Mouse (Mus musculus): ENCODE results near the gene Olfr263. TPM values are rescaled to one million over a fixed set of nuclear protein-coding genes. Genes with fewer than 3 reads are reported as not detected.

Olfr263 gene
- polyA plus RNA-seq, 1 experiment from 2014 or later, result not detected

GRCm38 (mm10) chr13:21170431-21171155, 41.2 kb downstream of the Olfr263 start:
- no peak for ATAC-seq (ENCODE audit: insufficient read depth)
- Histone ChIP-seq H3K36me3 (replicated peaks) (no peaks in the 10 kb centered on the region), H3K4me1 (replicated peaks) (peaks cover 52% of the 10 kb centered on the region), H3K27ac (replicated peaks) (no peak overlapping the region), H3K9ac (no peak overlapping the region), H3K9me3 (replicated peaks) (no peaks in the 10 kb centered on the region), H3K4me3 (replicated peaks) (peak overlapping the region; percentile 64), H3K27me3 (peaks cover 8% of the 10 kb centered on the region; the same call in 1 of the 2 replicates), H3K4me2 (peak overlapping the region; percentile 84)
- 59% methylated on average over 17 of the region's 17 CpGs for WGBS (ENCODE audit: insufficient replicate concordance)

- Histone ChIP-seq H3K4me1 (replicated peaks) (peaks cover 52% of the 10 kb centered on the region), H3K36me3 (replicated peaks) (no peaks in the 10 kb centered on the region), H3K27ac (replicated peaks) (no peak overlapping the region), H3K9me3 (replicated peaks) (no peaks in the 10 kb centered on the region), H3K4me2 (peak overlapping the region; percentile 74), H3K27me3 (0 out of 2 replicates have a peak, but pooled peaks cover 2% of the 10 kb centered on the region), H3K9ac (no peak overlapping the region), H3K4me3 (replicated peaks) (peak overlapping the region; percentile 51)
- no peak for ATAC-seq (ENCODE audit: insufficient read depth)
- WGBS (ENCODE audit: insufficient replicate concordance), result 24% methylated on average over 15 of the region's 15 CpGs
Observed at GRCm38 (mm10) chr13:21171156-21171530, 41.7 kb downstream of the Olfr263 start.

DNA sequence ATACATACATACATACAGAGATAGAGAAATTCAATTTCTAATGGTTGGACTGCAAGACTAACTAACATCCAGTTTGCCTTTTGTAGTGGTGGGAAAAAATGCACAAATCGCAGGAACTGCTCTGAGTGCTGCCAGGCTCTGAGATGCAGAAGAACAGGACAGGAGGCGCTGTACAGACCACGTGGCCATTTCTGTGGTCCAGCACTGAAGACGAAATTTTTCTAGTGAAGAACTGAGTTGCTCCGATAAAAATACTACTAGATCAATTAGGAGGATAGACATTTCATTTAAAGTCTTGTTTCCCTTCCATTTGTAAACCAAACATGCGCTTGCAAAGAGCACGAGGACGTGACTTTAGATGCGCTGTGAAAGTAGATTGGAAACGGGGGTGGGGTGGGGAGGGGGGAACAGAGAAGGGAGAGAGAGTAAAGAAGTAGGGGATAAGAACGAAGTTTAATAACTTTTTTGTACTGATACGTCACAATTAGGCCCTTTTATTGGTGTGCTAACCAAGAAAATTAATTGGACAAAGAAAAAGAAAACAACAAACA, 42.2 kb downstream of the Olfr263 start:
- Histone ChIP-seq H3K27ac (replicated peaks) (no peak overlapping the region), H3K4me2 (peak overlapping the region; percentile 74), H3K4me1 (replicated peaks) (peaks cover 51% of the 10 kb centered on the region), H3K4me3 (replicated peaks) (peak overlapping the region; percentile 51), H3K36me3 (replicated peaks) (no peaks in the 10 kb centered on the region), H3K9ac (peak overlapping the region; percentile 23; the same call in 1 of the 2 replicates), H3K27me3 (no peaks in the 10 kb centered on the region), H3K9me3 (replicated peaks) (no peaks in the 10 kb centered on the region)
- under 1% methylated on average over 12 of the region's 12 CpGs for WGBS (ENCODE audit: insufficient replicate concordance)
- no peak for ATAC-seq (ENCODE audit: insufficient read depth)

GRCm38 (mm10) chr13:21172241-21173027, 43.0 kb downstream of the Olfr263 start:
- H3K4me1 ChIP-seq (replicated peaks), result peaks cover 44% of the 10 kb centered on the region
- ATAC-seq (ENCODE audit: insufficient read depth), result peak; percentile 65
- no peaks in the 10 kb centered on the region for H3K36me3 ChIP-seq (replicated peaks)
- H3K9me3 ChIP-seq (replicated peaks), result no peaks in the 10 kb centered on the region
- H3K27ac ChIP-seq (replicated peaks), result peak overlapping the region; percentile 35
- H3K4me3 ChIP-seq (replicated peaks), result peak overlapping the region; percentile 51
- peak overlapping the region; percentile 74 for H3K4me2 ChIP-seq
- under 1% methylated on average over 16 of the region's 16 CpGs for WGBS (ENCODE audit: insufficient replicate concordance)
- H3K27me3 ChIP-seq, result no peaks in the 10 kb centered on the region
- peak overlapping the region; percentile 23; the same call in 1 of the 2 replicates for H3K9ac ChIP-seq

- Histone ChIP-seq H3K36me3 (replicated peaks) (no peaks in the 10 kb centered on the region), H3K27me3 (no peaks in the 10 kb centered on the region), H3K9ac (0 out of 2 replicates have a peak overlapping the region, but pooled peaks have one; percentile 41), H3K4me3 (replicated peaks) (peak overlapping the region; percentile 51), H3K9me3 (replicated peaks) (no peaks in the 10 kb centered on the region), H3K4me2 (peak overlapping the region; percentile 74), H3K27ac (replicated peaks) (no peak overlapping the region), H3K4me1 (replicated peaks) (peaks cover 39% of the 10 kb centered on the region)
- under 1% methylated on average over 11 of the region's 11 CpGs for WGBS (ENCODE audit: insufficient replicate concordance)
- ATAC-seq (ENCODE audit: insufficient read depth), result no peak
Observed at GRCm38 (mm10) chr13:21173072-21173471, 43.6 kb downstream of the Olfr263 start.

- Histone ChIP-seq H3K4me2 (no peak overlapping the region), H3K27ac (replicated peaks) (no peak overlapping the region), H3K9ac (no peak overlapping the region), H3K36me3 (replicated peaks) (peaks cover 1% of the 10 kb centered on the region; the same call in 1 of the 2 replicates), H3K4me1 (replicated peaks) (peaks cover 40% of the 10 kb centered on the region), H3K27me3 (no peaks in the 10 kb centered on the region), H3K9me3 (replicated peaks) (no peaks in the 10 kb centered on the region), H3K4me3 (replicated peaks) (no peak overlapping the region)
- WGBS (ENCODE audit: insufficient replicate concordance), result 72% methylated on average over 11 of the region's 11 CpGs
- no peak for ATAC-seq (ENCODE audit: insufficient read depth)
Observed at GRCm38 (mm10) chr13:21176733-21177132, 47.3 kb downstream of the Olfr263 start.

- no peak overlapping the region for H3K4me3 ChIP-seq (replicated peaks)
- peaks cover 11% of the 10 kb centered on the region for H3K36me3 ChIP-seq (replicated peaks)
- H3K9ac ChIP-seq, result no peak overlapping the region
- 55% methylated on average over 5 of the region's 5 CpGs for WGBS (ENCODE audit: insufficient replicate concordance)
- no peak overlapping the region for H3K4me2 ChIP-seq
- peaks cover 44% of the 10 kb centered on the region for H3K4me1 ChIP-seq (replicated peaks)
- no peaks in the 10 kb centered on the region for H3K9me3 ChIP-seq (replicated peaks)
- no peaks in the 10 kb centered on the region for H3K27me3 ChIP-seq
- ATAC-seq (ENCODE audit: insufficient read depth), result no peak
- H3K27ac ChIP-seq (replicated peaks), result no peak overlapping the region
Observed at GRCm38 (mm10) chr13:21177657-21178056, 48.2 kb downstream of the Olfr263 start.

DNA sequence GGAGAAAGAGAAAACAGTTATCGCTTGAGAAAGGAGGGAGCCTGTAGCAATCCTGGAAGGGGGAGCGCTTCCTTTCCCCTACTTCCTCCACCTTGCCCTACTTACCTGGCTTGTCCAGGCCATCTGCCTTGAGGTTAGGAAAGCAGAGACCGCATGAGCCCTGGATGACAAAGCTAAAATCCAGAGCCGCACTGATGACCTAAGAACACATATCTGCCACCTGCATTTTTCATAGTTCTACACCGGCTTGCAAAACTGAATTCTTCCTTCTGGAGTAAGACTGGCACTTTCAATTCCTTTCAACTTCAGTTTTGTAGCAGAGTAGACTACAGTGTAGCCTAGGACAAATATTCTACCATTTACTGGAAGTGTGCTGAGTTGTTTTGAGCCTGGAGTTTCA, 48.9 kb downstream of the Olfr263 start:
- Histone ChIP-seq H3K9me3 (replicated peaks) (no peaks in the 10 kb centered on the region), H3K27ac (replicated peaks) (peak overlapping the region; percentile 96; the same call in 1 of the 2 replicates), H3K9ac (no peak overlapping the region), H3K4me3 (replicated peaks) (0 out of 2 replicates have a peak overlapping the region, but pooled peaks have one; percentile 1), H3K27me3 (no peaks in the 10 kb centered on the region), H3K36me3 (replicated peaks) (peaks cover 18% of the 10 kb centered on the region), H3K4me2 (peak overlapping the region; percentile 93), H3K4me1 (replicated peaks) (peaks cover 42% of the 10 kb centered on the region)
- WGBS (ENCODE audit: insufficient replicate concordance), result 71% methylated on average over 5 of the region's 5 CpGs
- ATAC-seq (ENCODE audit: insufficient read depth), result no peak

- H3K27me3 ChIP-seq, result no peaks in the 10 kb centered on the region
- 0% methylated on average over 15 of the region's 15 CpGs for WGBS (ENCODE audit: insufficient replicate concordance)
- peak within 1 kb of the TSS; percentile 96 for H3K4me3 ChIP-seq (replicated peaks)
- peaks cover 28% of the 10 kb centered on the region for H3K36me3 ChIP-seq (replicated peaks)
- ATAC-seq (ENCODE audit: insufficient read depth), result peak; percentile 52
- H3K4me2 ChIP-seq, result peak within 1 kb of the TSS; percentile 93
- H3K9me3 ChIP-seq (replicated peaks), result no peaks in the 10 kb centered on the region
- H3K9ac ChIP-seq, result peak within 1 kb of the TSS; percentile 94
- peak within 1 kb of the TSS; percentile 96 for H3K27ac ChIP-seq (replicated peaks)
- H3K4me1 ChIP-seq (replicated peaks), result peaks cover 41% of the 10 kb centered on the region
Observed at GRCm38 (mm10) chr13:21179367-21179723, 49.9 kb downstream of the Olfr263 start, which contains the start of gene Trim27. Trim27 (plus strand) TSS chr13:21179445.

GRCm38 (mm10) chr13:21179724-21180550, 50.5 kb downstream of the Olfr263 start:
- peaks cover 41% of the 10 kb centered on the region for H3K4me1 ChIP-seq (replicated peaks)
- peak; percentile 93 for ATAC-seq (ENCODE audit: insufficient read depth)
- H3K4me2 ChIP-seq, result peak overlapping the region; percentile 93
- no peaks in the 10 kb centered on the region for H3K9me3 ChIP-seq (replicated peaks)
- under 1% methylated on average over 75 of the region's 80 CpGs for WGBS (ENCODE audit: insufficient replicate concordance)
- no peaks in the 10 kb centered on the region for H3K27me3 ChIP-seq
- H3K9ac ChIP-seq, result peak overlapping the region; percentile 94
- H3K4me3 ChIP-seq (replicated peaks), result peak overlapping the region; percentile 96
- peak overlapping the region; percentile 96 for H3K27ac ChIP-seq (replicated peaks)
- peaks cover 33% of the 10 kb centered on the region for H3K36me3 ChIP-seq (replicated peaks)
